Mouse (Mus musculus): ENCODE measurements around the gene Dohh.

The Dohh gene

DNA sequence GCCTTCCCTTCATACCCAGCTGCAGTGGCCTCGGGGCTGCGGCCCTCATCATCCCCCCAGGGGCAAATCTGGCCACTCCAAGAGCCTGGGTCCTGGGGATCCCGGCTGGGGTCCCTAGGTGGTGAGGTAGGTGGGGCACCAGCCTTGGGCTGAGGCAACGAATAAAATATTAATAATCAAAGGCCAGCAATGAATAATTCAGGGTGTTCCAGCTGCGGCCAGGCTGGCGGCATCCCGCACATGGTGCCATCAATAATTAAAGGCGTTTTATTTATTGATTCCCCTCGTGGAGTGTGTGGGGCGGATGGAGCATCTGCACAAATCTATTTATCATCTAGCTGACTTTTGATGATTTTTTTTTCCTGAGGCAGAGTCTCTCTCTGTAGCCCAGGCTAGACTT lies 19.3 kb downstream of the Dohh start:
- no peaks in the 10 kb centered on the region for H3K9me3 ChIP-seq (ENCODE audit: low read length)
- 0 out of 2 replicates have a peak, but pooled peaks cover 8% of the 10 kb centered on the region for H3K27me3 ChIP-seq (ENCODE audit: insufficient read depth, low read length)
- H3K4me3 ChIP-seq (replicated peaks; ENCODE audit: low read length) = peak overlapping the region; percentile 69
- peaks cover 96% of the 10 kb centered on the region for H3K4me1 ChIP-seq (replicated peaks; ENCODE audit: low read depth, low read length)
- TF ChIP-seq NANOG (IDR thresholded peaks at IDR 0.05; ENCODE audit: borderline replicate concordance, low read length) = no peak
- no peak for TF ChIP-seq CTCF (conservative IDR thresholded peaks at IDR 0.05; ENCODE audit: low read length)
- no peak for TF ChIP-seq POU5F1 (IDR thresholded peaks at IDR 0.05; ENCODE audit: borderline replicate concordance, low read length)
- peaks cover 42% of the 10 kb centered on the region for H3K36me3 ChIP-seq (ENCODE audit: insufficient read depth, low read length)

DNA sequence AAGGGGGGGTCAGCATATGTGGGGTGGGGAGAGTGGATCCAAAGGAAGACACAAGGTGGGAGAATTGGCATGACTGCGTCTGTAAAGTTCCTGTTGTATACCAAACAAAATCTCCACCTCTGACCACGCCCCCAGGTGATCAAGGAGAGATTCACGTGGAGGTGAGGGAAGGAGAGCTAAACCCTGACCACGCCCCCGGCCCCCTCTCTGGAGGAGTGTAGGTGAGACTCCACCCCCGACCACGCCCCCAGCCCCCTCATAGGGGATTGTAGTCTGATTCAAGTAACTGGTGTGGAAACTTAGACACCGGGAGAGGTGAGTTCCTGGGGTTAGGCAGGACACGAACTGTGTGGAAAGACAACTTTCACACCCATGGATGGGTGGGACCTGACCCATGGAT lies 19.9 kb downstream of the Dohh start:
- Histone ChIP-seq H3K4me1 (replicated peaks; ENCODE audit: low read depth, low read length) (peaks cover 97% of the 10 kb centered on the region), H3K36me3 (ENCODE audit: insufficient read depth, low read length) (peaks cover 42% of the 10 kb centered on the region), H3K4me3 (replicated peaks; ENCODE audit: low read length) (peak overlapping the region; percentile 69), H3K9me3 (ENCODE audit: low read length) (no peaks in the 10 kb centered on the region), H3K27me3 (ENCODE audit: insufficient read depth, low read length) (0 out of 2 replicates have a peak, but pooled peaks cover 8% of the 10 kb centered on the region)
- TF ChIP-seq CTCF (conservative IDR thresholded peaks at IDR 0.05; ENCODE audit: low read length) (no peak), NANOG (IDR thresholded peaks at IDR 0.05; ENCODE audit: borderline replicate concordance, low read length) (no peak), POU5F1 (IDR thresholded peaks at IDR 0.05; ENCODE audit: borderline replicate concordance, low read length) (no peak)

DNA sequence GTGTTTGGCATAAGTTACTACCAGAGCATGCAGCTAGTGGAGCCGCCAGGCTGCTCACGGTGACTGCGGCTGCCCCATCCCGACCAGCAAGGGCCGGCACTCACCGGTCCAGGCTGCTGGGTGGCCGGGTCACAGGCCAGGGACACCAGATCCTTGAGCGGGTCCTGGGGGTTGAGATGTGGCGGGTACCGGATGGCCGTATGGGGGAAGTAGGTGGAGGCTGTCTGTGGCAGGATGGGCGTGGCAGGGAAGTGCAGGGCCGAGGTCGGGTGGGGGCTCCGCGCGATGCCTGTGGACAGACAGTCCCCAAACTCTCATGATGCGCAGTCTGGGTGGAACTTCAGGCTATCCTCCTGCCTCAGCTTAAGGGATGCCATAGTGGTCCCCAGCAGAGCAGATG lies 20.5 kb downstream of the Dohh start:
- H3K4me3 ChIP-seq (replicated peaks; ENCODE audit: low read length) = peak overlapping the region; percentile 69
- 0 out of 2 replicates have a peak, but pooled peaks cover 8% of the 10 kb centered on the region for H3K27me3 ChIP-seq (ENCODE audit: insufficient read depth, low read length)
- H3K36me3 ChIP-seq (ENCODE audit: insufficient read depth, low read length) = peaks cover 35% of the 10 kb centered on the region
- H3K9me3 ChIP-seq (ENCODE audit: low read length) = no peaks in the 10 kb centered on the region
- TF ChIP-seq NANOG (IDR thresholded peaks at IDR 0.05; ENCODE audit: borderline replicate concordance, low read length) (no peak), POU5F1 (IDR thresholded peaks at IDR 0.05; ENCODE audit: borderline replicate concordance, low read length) (no peak), CTCF (conservative IDR thresholded peaks at IDR 0.05; ENCODE audit: low read length) (no peak)
- H3K4me1 ChIP-seq (replicated peaks; ENCODE audit: low read depth, low read length) = peaks cover 97% of the 10 kb centered on the region

DNA sequence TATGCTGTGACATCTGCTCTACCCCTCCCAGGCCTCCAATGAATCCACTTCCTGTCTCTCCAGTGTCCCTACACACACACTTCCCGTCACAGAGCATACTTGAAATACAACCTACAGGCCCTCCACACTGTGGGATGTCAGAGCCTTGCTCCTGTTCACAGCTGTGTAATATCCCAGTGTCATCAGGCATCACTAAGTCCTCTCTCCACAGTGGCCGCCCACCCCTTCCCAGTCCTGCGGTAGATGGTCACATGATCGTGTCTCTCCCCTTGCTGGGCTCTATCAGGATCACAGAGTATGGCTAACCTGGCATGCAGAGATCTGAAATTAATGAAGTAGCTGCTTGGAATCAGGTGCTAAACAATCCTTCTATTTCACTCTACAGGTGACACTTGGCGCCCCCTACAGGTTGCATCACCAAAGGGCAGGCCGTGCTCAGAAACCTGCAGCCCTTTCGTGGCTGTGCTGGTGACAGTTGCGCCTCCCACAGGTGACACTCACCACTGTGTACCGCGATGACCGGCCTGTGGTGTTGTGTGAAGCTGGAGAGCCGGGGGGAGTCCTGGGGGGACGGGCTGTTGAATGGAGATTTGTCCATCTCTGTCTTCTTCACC lies 21.5 kb downstream of the Dohh start:
- Histone ChIP-seq H3K27me3 (ENCODE audit: insufficient read depth, low read length) (0 out of 2 replicates have a peak, but pooled peaks cover 8% of the 10 kb centered on the region), H3K36me3 (ENCODE audit: insufficient read depth, low read length) (peaks cover 30% of the 10 kb centered on the region), H3K9me3 (ENCODE audit: low read length) (no peaks in the 10 kb centered on the region), H3K4me3 (replicated peaks; ENCODE audit: low read length) (no peak overlapping the region), H3K4me1 (replicated peaks; ENCODE audit: low read depth, low read length) (peaks cover 97% of the 10 kb centered on the region)
- TF ChIP-seq NANOG (IDR thresholded peaks at IDR 0.05; ENCODE audit: borderline replicate concordance, low read length) = no peak
- peak; percentile 92 for TF ChIP-seq CTCF (conservative IDR thresholded peaks at IDR 0.05; ENCODE audit: low read length)
- no peak for TF ChIP-seq POU5F1 (IDR thresholded peaks at IDR 0.05; ENCODE audit: borderline replicate concordance, low read length)

DNA sequence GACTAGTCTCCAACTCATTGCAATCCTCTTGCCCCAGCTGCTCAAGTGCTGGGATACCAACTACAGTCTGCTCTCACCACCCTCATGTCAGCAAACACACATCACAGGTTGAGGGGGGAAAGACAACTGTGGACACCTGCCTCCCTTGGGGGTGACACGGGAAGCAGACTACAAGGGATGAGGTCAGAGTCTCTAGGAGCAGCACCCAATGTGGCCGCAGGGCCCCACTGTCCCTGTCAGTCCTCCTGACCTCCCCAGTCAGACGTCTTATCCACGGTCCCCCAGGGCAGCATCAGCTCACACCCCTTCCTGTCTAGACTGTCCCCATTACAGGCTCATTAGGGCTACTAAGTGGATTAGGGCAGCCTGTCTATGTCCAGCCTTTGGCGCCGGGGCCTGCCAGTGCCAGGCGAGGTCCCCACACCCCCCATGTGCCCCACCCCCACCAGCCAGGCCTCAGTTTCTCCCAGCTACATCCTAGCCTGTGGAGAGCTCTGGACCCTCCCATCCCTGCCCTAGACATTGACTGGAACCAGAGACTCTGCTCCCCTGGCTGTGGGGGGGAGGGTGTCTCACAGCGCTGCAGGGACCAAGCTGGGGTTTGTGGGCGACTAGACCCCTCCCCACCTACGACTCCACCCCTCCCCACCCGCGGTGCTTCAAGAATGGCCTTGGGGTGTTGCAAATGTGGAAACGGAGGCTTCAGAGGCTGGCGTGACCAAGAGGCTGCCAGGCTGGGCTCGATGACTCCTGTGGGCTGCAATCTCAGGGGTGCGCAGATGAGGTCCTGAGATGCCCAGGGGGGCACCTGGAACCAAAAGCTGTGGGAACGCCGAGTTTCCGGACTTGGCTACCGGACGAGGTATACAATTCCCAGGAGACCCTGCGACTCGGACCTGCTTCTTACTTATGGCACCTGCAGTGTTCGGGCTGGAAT lies 22.5 kb downstream of the Dohh start:
- Histone ChIP-seq H3K27me3 (ENCODE audit: insufficient read depth, low read length) (0 out of 2 replicates have a peak, but pooled peaks cover 8% of the 10 kb centered on the region), H3K9me3 (ENCODE audit: low read length) (no peaks in the 10 kb centered on the region)
- TF ChIP-seq POU5F1 (IDR thresholded peaks at IDR 0.05; ENCODE audit: borderline replicate concordance, low read length) (no peak), NANOG (IDR thresholded peaks at IDR 0.05; ENCODE audit: borderline replicate concordance, low read length) (no peak), CTCF (conservative IDR thresholded peaks at IDR 0.05; ENCODE audit: low read length) (no peak)

DNA sequence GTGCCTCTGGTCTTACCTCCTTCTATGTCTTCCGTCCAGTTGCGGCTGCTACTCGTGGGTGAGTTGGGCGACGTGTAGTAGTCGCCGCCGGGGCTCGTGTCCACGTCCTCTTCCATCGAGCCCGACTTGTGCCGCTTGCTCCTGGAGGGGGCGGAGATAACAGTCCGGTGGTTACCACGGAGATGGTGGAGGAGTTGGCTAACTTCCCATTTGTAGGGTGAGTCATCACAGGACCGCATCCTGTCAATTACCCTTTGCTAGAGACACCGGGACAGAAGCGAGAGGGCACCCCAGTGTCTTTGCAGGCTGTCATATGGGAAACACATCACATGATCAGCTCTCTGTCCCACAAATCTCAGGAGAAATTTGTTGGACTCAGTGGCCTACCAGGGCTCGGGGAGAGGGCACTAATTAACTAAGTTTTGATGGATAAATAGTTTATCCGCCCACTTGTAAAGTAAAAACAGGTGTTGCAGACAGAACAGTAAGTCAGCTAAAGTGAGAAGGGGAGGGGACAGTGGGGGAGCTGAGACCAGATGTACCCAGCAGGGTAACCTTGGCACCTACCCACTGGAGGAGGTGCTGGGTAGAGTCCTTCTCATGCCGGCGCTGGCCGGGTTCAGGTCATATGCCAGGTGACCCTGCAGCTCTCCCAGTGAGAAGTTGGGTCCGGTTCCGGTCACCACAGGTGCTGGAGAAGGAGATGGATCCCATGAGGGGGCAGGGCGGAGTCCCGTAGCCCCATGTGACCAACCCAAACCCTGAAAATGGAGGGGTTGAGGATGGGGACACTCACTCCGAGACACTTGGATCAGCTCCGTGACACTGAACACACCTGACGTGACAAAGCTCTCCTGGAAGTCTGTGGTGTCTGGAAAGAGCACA lies 23.6 kb downstream of the Dohh start:
- H3K36me3 ChIP-seq (ENCODE audit: insufficient read depth, low read length) = peaks cover 49% of the 10 kb centered on the region
- 0 out of 2 replicates have a peak, but pooled peaks cover 8% of the 10 kb centered on the region for H3K27me3 ChIP-seq (ENCODE audit: insufficient read depth, low read length)
- no peaks in the 10 kb centered on the region for H3K9me3 ChIP-seq (ENCODE audit: low read length)
- peak overlapping the region; percentile 66 for H3K4me3 ChIP-seq (replicated peaks; ENCODE audit: low read length)
- H3K4me1 ChIP-seq (replicated peaks; ENCODE audit: low read depth, low read length) = peaks cover 99% of the 10 kb centered on the region
- TF ChIP-seq POU5F1 (IDR thresholded peaks at IDR 0.05; ENCODE audit: borderline replicate concordance, low read length) (no peak), NANOG (IDR thresholded peaks at IDR 0.05; ENCODE audit: borderline replicate concordance, low read length) (no peak), CTCF (conservative IDR thresholded peaks at IDR 0.05; ENCODE audit: low read length) (no peak)

More for the DNA sequence above, 22.5 kb downstream of the Dohh start:
- H3K36me3 ChIP-seq (ENCODE audit: insufficient read depth, low read length) = peaks cover 41% of the 10 kb centered on the region
- H3K4me3 ChIP-seq (replicated peaks; ENCODE audit: low read length) = peak overlapping the region; percentile 66
- peaks cover 98% of the 10 kb centered on the region for H3K4me1 ChIP-seq (replicated peaks; ENCODE audit: low read depth, low read length)

DNA sequence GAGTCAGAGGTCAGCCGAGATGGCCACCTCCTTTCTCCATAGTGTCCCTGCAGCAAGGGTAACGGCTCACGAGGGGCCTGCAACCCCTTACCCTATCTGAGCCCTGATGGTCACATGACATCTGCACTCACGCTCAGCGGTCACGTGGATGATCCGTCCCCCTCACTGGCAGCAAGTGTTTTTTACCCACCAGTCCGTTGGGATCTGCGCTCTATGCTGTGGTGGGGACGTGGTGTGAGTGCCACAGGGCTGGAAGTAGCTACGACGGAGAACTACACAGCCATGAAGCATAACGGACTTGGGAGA lies 24.1 kb downstream of the Dohh start:
- peaks cover 99% of the 10 kb centered on the region for H3K4me1 ChIP-seq (replicated peaks; ENCODE audit: low read depth, low read length)
- no peaks in the 10 kb centered on the region for H3K9me3 ChIP-seq (ENCODE audit: low read length)
- H3K27me3 ChIP-seq (ENCODE audit: insufficient read depth, low read length) = 0 out of 2 replicates have a peak, but pooled peaks cover 8% of the 10 kb centered on the region
- H3K36me3 ChIP-seq (ENCODE audit: insufficient read depth, low read length) = peaks cover 55% of the 10 kb centered on the region
- no peak for TF ChIP-seq NANOG (IDR thresholded peaks at IDR 0.05; ENCODE audit: borderline replicate concordance, low read length)
- no peak for TF ChIP-seq POU5F1 (IDR thresholded peaks at IDR 0.05; ENCODE audit: borderline replicate concordance, low read length)
- TF ChIP-seq CTCF (conservative IDR thresholded peaks at IDR 0.05; ENCODE audit: low read length) = no peak
- peak overlapping the region; percentile 66 for H3K4me3 ChIP-seq (replicated peaks; ENCODE audit: low read length)
